Mouse (Mus musculus) G1E (cell line): ENCODE measurements at regions not wholly inside any gene's neighbourhood (a gene's known extent, or its start where the extent isn't known, plus 50 kb on each side); places are given as distances from the start of the nearest gene placed in this dataset.

ENCODE experiments used
- CTCF ChIP-seq: IDR thresholded peaks from 2 replicates; pipeline ENCODE4 v1.5.1; 2012; ENCODE audit warnings: low read depth, low read length, inconsistent platforms, mixed read lengths
- GATA1 ChIP-seq: IDR thresholded peaks from 2 replicates; pipeline ENCODE4 v1.6.1; 2012; ENCODE audit warnings: borderline replicate concordance, low read length, inconsistent platforms, mixed read lengths
- GATA2 ChIP-seq: IDR thresholded peaks from 2 replicates; pipeline ENCODE4 v1.6.1; 2012; ENCODE audit warnings: low read depth, low read length, inconsistent platforms, borderline replicate concordance
- POLR2AphosphoS5 ChIP-seq: IDR thresholded peaks from 2 replicates; pipeline ENCODE4 v1.6.1; 2012; ENCODE audit warnings: low read depth, low read length, inconsistent platforms; ENCODE audit not compliant: insufficient replicate concordance
- TAL1 ChIP-seq: conservative IDR thresholded peaks from 2 replicates; pipeline ENCODE4 v1.6.1; 2012; ENCODE audit warnings: low read depth, low read length, inconsistent platforms, mixed read lengths

- no peak for TF ChIP-seq CTCF
- no peak for TF ChIP-seq GATA2
- no peak for TF ChIP-seq POLR2AphosphoS5
- TF ChIP-seq GATA1 = no peak
- TF ChIP-seq TAL1 = no peak
Measured at GRCm38 (mm10) chr14:99713069-99713830, 414.8 kb downstream of the Klf5 start.
